Mouse (Mus musculus) lung, adult 2 months (tissue): ENCODE measurements at regions not wholly inside any gene's neighbourhood (a gene's known extent, or its start where the extent isn't known, plus 50 kb on each side); places are given as distances from the start of the nearest gene placed in this dataset.

Source experiments
- CTCF ChIP-seq: fragments of 200-500 bp; IDR thresholded peaks from 2 replicates; pipeline ENCODE4 v1.5.1; 2011; ENCODE audit warnings: mild to moderate bottlenecking, low read length, control low read depth; ENCODE audit not compliant: insufficient read depth
- POLR2A ChIP-seq: fragments of 200-500 bp; IDR thresholded peaks from 2 replicates; pipeline ENCODE4 v1.6.1; 2011; ENCODE audit warnings: low read depth, mild to moderate bottlenecking, control low read depth, low read length, borderline replicate concordance; ENCODE audit errors: extremely low read depth

DNA sequence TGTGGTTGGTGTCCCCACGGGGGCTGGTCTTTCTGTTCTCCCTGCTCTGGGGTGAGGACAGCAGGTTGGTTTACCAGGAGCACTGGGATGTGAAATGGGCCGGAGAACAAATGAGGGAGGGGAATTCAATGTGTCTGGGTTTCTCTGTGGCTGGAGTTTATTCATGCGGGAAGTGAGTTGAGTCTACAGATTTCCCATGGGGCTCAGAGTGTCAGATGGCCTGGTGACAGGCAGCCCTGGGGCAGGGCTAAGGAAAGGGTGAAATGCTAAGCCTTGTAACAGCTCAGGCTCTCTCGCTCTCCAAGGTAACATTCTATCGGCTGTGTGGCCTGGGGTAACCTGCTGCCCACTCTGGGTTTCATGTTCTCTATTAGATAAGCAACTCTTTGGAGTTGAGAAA, 167.5 kb downstream of the Gm26897 start:
- TF ChIP-seq CTCF (no peak), POLR2A (no peak)
